Mouse (Mus musculus): ENCODE measurements around the gene Scrn2.

- no peak for TF ChIP-seq CTCF (conservative IDR thresholded peaks at IDR 0.05; ENCODE audit: low read length)
- TF ChIP-seq NANOG (IDR thresholded peaks at IDR 0.05; ENCODE audit: borderline replicate concordance, low read length): no peak
- no peak for TF ChIP-seq POU5F1 (IDR thresholded peaks at IDR 0.05; ENCODE audit: borderline replicate concordance, low read length)
These were observed 2.2 kb downstream of the Scrn2 start for GRCm38 (mm10) chr11:97031977-97032376.
